Mouse (Mus musculus) spleen, postnatal 10 days (tissue): ENCODE measurements at regions not wholly inside any gene's neighbourhood (a gene's known extent, or its start where the extent isn't known, plus 50 kb on each side); places are given as distances from the start of the nearest gene placed in this dataset.

Source experiments
- DNase-seq, 2 experiments: peaks; one replicate each; pipeline ENCODE4 v3.0.0; 2021 to 2022; ENCODE audit warnings: low spot score in 2 of 2

DNA sequence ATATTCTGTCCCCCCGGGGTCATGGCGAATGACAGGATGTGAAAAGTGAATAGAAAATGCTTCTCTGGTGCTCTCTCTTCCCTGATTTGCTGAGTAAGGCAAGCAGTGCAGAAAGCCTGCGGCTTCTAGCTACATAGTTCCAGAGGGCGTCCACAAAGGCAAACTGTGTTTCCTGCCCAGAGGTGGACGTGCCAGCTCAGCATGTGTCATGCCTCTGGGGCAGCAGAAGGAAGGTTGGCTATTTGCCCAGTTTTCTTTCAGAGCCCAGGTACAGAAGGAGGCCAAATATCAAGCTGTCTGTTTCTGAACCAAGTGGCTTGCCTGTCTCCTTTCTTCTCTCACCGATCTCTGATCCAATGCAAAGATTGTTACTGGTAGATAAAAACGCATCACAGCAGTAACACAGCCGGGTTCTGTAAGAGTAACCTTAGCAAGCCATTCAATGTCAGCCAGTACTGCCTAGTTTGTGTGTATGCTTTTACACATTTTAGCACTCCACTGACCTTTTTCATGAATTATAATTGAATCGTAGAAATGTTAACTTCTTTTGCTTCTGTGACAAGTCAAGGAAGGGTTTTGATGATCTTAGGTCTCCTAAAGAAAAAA is 223.3 kb upstream of the Impg1 start:
- DNase-seq, result no peak

DNA sequence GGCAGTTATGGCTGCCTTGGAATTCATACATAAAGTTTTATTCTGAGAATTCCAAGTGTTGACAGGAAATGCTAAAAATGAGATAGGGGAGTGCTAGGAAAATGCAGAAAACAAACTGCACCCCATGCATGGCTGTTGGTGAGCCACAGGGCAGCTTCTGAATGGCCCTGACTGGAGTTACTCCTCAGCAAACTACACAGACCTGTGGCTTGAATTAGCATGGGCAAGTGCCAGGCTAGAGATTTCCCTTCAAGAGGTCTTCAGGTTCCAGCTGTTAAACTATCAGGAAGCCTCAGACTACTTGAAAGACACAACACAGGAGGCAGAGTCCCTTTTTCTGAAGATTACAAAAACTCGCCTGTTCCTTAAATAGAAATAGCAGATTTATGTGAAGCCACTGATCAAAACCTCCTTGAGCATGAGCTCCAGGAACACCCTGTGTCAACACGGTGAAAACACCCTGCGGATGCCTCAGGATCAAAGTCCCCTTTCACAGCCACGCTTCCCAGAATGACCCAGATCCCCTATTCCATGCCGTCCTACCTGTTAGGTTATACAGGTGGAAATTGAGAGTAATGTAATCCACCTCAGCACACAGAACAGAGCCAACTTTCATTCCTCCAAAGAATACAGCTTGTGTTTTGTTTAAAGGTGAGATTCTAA is 217.9 kb upstream of the Impg1 start:
- DNase-seq, result no peak

DNA sequence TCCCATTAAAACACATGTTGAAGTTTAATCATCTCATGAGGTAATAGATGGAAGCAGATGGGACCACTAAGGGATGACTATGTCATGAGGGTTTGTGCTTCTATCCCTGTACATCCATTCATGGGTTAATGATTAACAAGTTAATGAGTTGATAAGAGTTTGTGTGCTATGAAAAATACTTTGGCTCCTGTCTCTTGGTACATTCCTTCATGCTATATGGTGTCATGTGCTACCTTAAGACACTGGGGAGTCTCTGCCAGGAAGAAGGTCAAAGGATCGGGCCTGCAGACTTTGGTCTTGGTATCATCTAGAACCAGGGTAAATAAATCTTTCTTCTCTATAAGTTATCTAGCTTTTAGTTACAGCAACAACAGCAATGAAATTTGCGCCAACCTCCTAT is 216.4 kb upstream of the Impg1 start:
- no peak for DNase-seq

DNA sequence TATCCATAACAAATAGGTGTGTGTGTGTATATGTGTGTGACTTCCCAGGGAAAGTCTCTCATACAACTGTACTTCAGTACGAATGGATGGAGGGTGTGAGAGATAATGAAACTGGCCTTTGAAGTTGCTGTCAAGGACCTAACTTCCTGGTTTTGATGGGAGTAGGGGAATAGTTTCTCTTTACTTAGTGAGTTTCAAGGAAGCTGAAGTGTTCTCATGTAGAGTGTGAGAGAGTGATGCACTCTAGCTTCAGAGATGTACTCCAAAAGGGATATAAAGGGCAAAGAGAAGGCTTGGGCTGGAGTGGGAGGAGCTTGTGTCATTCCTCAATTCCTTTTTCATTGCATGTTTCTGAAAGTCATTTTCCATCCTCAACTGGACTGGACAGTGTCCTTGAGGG is 206.2 kb upstream of the Impg1 start:
- no peak for DNase-seq

DNA sequence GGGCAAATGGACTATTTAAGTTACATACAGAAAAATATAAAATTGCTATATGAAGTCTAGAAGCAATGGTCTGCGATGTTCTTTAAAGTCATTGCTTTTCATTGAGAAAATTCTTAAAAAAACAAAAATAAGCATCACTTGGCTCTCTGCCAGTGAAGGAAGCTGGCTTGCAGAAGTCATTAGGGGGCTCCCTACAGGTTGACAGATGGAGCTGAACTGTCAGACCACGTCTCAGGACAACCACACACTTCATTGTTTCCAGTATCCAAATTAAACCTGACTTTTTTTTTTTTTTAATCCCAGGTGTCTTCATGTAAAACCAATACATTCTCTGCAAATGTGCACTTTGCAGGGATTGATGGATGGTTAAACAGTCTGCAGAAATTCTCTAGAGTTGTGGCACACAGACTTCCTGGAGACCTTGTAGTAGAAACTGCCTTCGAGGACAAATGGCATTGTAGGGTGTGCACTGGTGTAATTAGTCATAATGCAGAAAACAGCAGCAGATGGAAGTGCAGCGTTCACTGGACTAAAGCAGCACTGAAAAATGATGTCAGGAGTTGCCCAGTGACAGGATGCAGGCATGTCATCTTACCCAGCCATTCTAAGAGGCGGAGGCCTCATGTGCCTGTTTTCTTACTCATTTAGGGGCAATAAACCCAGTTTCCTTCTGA is 203.4 kb upstream of the Impg1 start:
- DNase-seq, result no peak

DNA sequence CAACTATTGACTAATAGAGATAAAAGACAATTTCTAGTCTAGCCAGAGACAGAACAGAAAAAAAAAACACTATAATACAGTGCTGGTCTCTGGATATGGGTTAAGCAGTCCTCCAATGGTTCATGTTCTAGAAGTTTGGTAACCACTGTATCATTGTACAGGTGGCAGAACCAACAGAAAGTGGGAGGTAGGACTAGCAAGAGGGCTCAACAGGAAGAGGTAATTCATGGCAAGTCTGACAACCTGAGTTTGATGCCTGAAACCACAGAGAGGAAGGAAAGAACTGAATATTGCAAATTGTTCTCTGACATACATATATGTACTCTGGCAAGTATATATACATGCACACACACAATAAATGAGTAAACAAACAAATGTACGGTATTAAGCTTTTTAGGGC is 193.5 kb upstream of the Impg1 start:
- DNase-seq, result no peak

DNA sequence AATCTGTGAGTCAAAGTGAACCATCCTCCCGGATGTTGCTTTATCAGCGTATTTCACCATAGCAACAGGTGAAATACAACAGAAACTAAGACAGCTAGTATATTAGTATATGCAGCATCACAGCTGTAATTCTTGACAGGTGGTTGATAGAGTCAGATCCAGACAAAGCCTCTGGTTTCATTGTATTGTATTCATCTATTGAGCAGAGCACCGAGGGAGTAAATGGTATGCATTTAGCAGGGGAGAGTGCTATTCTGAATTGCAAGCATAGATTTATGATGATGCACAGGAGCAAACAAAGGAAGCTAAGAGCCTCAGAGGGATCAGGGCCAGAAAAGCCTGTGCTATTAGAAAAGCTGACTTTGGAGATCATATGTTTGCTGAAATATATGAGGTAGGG is 149.8 kb upstream of the Impg1 start:
- DNase-seq, result no peak

DNA sequence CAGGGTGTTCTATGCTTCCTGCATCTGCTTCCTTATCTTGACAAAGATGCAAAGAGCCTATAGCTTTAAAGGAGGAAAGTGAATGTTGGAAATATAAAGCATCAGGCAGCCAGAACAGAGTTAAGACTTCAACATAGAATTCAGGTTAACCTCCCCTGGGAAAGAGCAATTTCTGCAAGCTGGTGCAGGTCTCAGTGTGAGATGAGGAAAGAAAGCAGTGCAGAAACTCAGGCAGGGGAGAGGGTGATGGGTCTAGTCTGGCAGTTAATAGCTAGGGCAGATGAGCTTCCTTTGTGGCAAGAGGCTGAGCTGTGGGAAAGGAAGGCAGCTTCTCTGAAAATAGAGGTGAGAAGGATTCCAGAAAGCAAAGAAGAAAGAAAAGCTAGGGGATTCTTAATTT is 134.7 kb upstream of the Impg1 start:
- no peak for DNase-seq

DNA sequence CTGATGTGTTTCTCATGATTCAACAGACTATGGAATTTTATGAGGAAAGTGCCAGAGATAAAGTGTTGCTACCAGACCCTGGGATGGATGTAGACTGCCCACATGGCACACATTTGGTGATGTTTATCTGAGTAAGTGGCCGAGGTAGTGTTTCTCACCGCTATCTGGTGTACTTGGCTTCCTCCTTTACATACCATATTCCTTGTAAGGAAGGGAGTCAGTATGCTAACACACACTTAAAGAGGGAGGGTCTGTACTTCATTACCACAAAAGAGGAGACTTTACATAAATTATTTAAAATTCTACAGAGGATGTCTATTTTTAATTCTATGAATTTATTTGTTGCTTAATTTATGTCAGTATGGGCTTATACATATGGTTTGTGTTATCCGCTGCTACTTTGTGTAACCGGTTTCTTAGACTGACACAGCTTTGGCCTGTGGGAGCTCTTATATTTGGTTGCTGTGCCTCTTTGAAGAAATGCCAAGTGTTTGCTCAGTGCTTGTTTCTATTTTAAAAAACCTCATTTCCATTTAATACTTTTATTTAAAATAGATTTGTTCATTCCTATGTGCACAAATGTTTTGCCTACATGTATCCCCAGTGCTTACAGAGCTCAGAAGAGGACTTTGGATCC is 100.2 kb upstream of the Impg1 start:
- no peak for DNase-seq

DNA sequence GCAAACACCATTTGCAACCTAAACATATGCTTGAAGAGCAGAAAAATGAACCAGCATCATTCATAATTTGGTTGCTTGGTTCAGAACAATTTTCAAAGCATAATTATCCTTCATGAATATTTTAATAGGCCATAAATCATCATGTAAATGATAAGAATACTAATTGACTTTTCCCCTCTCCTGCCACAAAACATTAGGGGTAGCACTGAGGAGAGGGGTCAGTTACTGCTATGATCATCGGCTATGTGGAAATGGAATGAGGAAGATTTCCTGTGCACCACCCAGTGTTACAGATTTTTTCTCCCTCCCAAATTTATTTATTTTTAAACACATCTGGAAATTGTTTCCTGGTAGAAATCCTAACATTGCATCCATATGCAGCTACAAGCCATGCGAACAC is 98.4 kb upstream of the Impg1 start:
- DNase-seq, result no peak

DNA sequence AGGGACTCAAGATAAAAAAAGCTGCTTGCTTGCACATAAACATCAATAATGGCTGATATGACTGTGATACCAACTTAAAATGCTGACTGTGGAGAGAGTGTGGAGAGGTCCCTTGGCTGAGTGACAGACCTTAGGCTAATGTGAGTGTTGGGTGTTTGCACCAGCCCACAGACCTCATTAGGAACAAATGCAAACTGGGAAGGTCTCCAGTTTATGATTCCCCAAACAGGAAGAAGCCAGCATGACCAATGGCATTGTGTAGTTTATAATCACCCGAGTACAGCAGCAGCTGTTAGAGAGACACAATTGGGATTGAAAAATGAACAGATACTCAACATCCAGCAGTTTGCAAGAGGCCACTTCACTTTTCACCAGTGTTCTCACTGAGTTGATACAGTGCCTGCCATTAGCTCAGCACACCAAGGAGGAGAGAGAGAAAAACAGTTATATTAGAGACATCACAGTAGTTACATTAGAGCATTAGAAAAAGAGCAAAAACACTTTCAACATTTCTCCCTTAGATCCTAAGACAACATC is 90.3 kb upstream of the Impg1 start:
- DNase-seq, result no peak
